Mouse (Mus musculus) liver (tissue): Measurements from ENCODE around the gene Tvp23a.
A peak's percentile ranks its signal among the peaks of the same experiment; 100 is the strongest.

Experiments
- DNase-seq: peaks from one replicate; pipeline ENCODE4 v3.0.0-alpha.2; 2020; ENCODE audit warnings: mixed read lengths

Gene Tvp23a

DNA sequence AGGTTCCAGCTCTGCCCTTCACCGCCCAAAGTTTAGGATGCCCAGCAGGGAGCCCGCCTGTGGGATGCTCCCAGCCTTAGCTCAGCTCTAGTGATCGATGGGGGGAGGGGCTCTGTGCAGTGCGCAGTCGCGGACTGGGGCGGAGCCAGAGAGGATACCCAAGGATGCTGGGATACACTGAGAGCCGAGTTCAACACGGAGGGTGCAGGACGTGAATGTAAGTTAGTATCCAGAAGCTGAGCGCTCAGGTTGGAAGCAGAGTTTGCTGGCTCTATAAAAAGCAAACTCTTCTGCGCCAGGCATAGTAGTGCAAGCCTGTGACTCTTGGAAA is at the start of gene Tvp23a:
Gene Tvp23a, minus strand, starts transcription at position 99 of the 331 bp plus-strand sequence.
- DNase-seq = peak; percentile 71

DNA sequence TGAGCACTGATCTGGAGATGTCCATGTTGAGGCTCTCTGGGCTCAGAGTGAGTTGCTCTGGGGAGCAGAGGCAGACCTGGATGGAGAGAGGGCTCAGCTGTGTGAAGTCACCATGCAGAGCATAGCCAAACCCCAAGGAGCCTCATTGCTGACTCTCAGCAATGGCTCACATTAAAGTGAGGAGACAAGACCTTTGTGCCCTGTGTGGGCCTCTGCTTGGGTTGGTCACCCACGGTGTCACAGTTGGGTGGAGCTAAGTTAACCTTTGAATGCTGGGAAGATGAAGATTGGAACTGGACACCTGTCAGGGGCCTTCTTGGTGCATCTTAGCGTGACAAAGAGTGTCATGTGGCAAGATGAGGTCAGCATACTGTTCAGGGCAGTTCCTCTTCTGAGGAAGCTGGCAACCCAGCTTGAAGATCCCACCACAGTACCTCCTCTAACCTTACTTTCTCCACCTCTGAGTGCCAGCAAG is 48.7 kb upstream of the Tvp23a start:
- DNase-seq = no peak

GRCm38 (mm10) chr16:10492587-10492986 is 45.4 kb upstream of the Tvp23a start:
- no peak for DNase-seq

DNA sequence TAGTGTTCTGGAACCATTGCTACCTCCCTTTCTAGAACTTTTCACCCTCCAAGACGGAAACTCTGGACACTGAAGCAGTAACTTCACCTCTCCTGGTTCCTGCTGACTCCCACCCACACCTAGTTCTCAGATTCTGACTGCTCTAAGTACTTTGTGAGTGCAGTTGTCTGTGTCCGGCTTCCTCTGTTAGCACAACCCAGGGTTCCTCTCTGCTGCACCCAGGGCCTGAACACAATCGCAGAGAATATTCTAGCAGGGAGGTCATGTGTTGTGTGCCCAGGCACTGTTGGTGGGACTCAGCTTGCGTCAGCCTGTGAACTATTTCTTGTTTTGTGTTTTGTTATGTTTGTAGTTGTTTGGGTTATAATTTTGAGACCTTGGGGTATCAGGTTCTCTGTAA is 44.6 kb upstream of the Tvp23a start:
- DNase-seq = no peak

GRCm38 (mm10) chr16:10490503-10491150 is 43.5 kb upstream of the Tvp23a start:
- DNase-seq = no peak

DNA sequence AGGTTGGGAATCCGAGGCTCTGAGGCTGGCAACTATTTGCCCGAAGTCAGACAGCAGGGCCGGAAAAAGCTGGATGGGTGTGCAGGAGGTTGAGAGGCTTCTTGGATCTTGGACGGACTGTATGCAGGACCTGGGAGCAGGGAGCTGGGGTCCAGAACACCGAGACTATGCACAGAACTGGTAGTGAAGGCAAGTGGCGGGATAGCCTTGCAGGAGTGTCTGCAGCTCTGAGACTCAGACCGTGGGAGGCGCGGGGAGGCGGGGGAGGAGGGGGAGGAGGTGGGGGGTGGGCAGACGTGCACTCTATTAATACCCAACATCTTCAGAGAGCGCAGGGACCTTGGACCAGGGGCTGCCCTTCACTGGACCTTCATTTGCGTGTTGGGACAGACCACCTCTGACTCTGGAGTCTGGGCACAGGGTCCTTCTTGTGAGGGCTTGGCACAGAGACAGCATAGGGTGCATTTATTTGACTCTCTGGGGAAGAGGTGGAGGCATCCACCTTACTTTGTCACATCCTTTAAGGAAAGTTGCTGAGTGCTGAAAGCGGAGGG is 42.8 kb upstream of the Tvp23a start:
- no peak for DNase-seq

DNA sequence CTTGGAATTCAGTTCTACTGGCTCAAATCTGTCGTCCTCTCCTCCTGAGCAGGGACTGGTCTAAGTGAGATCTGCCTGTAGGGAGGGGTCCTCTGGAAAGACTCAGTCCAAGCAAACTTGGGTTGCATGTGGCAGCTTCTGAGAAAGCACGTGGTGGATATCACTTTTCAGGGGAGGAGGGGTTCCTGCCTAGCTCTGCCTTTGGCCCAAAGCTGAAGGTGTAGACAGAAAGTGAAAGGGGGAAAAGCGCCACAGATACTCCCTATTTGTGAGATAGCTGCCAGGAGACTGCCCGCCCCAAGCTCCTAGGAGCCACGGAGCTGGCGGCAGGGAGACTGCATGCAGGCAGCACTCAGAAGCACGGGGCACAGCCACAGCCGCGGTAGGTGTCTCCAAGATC is 42.3 kb upstream of the Tvp23a start:
- DNase-seq = no peak

GRCm38 (mm10) chr16:10488769-10489481 is 41.8 kb upstream of the Tvp23a start:
- DNase-seq = no peak

DNA sequence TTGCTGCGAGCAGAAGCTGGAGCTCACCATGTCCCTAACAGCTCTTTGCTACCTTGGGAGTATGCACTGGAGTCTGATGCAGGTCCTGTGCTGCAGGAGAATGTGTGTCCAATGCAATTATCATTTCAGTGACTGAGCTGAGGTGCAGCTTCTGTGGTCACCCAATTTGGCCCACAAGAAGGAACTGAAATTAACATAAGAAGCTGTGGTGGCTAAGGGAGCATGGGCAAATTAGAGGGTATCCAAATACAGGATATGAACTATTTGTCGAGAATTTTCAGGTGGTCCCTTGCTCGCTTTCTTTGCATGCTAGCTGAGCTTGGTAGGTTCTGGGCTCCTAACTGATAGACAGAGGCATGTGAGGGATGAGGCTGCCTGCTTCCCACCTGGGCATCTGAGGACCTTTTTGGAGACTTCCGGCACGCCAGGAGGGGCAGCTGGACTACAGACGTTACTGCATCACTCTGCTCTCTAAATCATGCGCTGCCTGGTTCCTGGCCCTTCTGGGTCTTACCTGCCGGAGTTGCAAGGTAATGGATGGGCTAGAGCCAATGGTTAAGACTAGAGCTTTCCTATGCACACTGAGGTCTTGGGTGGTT is 40.8 kb upstream of the Tvp23a start:
- DNase-seq = no peak

- no peak for DNase-seq
Observed at GRCm38 (mm10) chr16:10486993-10487392, 39.8 kb upstream of the Tvp23a start.

DNA sequence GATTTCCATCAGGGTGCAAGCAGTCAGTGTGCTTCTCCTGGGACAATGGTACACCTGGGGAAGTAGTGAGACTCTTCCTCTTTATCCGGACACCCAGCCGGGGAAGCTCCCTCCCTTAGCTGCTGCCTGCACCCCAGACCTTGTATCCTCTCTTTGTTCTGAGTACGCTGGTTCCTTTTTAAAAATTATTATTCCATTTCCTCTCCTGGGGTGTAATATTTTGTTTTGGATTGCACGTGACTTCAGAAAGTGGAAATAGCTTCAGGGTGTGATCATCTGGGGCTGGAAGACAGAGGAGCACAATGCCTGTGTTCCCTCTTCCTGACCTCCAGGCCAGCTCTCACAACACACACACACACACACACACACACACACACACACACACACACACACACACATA is 35.2 kb upstream of the Tvp23a start:
- no peak for DNase-seq

DNA sequence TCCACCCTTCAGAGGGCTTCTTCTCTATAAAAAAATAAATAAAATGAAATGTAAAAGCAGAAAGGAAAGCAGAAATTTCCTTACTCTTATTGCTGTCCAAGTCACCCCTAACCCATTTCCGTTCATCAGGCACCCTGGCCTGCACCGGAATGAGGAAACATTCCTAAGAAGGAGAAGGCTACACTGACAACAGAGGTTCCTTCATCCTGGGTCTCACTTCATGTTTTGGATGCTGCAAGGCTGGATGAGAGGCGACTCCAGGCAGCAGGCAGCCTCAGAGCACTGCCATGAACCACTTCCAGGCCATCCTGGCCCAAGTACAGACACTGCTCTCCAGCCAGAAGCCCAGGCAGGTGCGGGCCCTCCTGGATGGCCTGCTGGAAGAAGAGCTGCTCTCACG is 32.7 kb upstream of the Tvp23a start, which contains the start of gene Ciita:
Gene Ciita, plus strand, starts transcription at position 203 of the 400 bp plus-strand sequence.
- DNase-seq = no peak

DNA sequence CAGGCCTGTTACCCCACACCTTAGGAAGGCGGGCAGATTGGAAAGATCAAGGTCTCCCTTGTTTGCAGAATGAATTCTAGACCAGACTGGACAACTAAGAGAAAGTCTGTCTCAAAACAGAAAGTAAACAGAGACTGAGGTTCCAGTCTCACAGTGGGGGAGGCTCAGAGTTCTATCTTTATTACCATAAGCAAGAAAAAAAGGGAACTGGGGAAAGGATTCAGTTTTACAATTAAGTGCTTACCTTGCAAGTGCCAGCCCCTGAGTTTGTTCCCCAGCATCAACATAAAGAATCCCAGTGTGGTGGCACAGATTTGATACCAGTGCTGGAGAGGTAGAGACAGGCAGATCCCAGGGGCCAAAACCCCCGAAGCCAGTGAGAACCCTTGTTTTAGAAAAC is 28.8 kb upstream of the Tvp23a start:
- DNase-seq = no peak

DNA sequence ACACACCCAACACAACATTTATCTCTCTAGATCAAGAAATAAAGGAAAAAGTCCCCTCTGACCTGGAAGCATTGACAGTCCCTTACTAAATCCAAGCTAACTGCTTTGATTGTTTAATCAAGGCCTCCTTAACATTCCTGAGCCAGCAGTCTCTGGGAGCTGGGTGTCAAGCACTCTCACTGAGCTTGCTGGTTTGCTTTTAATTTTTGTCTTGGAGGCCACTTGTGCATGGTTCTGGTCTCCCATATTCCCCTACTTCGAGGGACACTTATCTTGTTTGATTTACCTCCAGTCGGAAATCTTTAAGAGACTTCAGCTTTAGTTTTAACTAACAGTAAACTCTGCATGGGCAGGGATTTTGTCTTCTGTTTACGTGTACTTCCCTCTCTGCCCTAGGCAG is 27.8 kb upstream of the Tvp23a start:
- no peak for DNase-seq

- no peak for DNase-seq
Observed at GRCm38 (mm10) chr16:10471950-10472349, 24.8 kb upstream of the Tvp23a start.

DNA sequence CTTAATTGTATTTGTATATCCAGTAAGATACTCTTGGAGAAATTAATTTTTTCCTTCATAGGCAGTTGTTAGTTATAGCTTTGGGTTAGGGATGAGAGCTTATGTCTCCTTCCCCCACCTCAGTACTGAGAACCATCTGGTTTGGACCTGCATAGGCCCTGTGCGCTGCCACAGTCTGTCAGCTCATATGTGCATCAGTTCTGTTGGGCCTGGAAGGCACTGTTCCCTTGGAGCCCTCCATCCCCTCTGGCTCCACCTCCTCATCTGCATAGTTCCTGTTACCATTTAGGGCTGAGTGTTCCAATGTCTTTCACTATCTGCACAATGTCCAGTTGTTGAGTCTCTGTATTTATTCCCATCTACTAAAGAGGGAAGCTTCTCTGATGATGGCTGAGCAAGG is 21.0 kb upstream of the Tvp23a start:
- no peak for DNase-seq

- DNase-seq = no peak
Observed at GRCm38 (mm10) chr16:10467391-10468107, 20.4 kb upstream of the Tvp23a start.

DNA sequence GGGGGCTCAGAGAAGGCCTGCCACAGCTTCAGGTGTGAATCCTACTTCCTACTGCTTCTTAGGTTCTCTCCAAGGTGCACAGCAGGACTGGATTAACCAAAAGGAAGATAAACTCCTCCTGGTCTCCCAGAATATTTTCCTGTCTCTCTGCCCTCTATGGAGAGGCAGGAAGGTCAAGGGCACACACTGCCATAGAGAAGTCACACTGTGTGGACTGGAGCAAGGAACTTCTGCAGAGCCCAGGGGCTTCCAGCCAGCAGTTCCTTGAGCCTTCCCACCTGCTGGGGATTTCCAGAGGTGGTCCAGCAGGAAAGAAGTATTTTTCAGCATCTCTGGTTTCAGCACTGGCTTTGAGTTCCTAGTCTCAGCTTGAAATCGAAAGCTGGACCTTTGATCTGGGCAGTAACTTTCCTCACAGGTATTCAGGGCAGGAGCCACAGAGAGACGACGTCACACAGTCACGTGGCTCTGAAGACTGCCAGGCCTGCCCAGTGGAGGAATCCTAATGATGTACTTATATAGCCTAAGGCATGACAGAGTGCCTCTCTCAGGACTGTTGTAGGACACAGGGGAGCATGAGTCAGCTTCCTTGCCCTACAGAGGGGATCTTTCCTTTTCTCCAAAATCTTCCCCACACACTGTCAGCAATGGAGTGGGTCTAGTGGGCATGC is 18.0 kb upstream of the Tvp23a start:
- no peak for DNase-seq

- no peak for DNase-seq
Observed at GRCm38 (mm10) chr16:10461178-10461577, 14.0 kb upstream of the Tvp23a start.

DNA sequence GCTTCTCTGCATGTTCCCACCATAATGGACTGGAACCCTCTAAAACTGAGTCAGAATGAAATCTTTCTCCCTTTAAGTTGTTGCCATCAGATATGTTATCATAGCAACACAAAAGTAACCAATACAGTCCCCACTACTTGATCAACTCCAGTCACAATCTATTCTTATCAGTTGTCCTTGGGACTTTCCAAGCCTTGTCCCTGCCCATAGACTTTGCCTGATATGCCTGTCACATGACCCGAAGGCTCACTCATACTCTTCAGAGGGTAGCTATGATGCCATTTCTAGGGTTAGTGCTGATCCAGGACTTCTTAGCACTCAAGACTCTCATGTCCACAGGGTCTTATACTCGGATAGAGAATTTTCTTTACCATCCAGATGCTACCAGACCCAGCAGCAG is 13.0 kb upstream of the Tvp23a start:
- DNase-seq = no peak

- no peak for DNase-seq
Observed at GRCm38 (mm10) chr16:10454583-10454974, 7.4 kb upstream of the Tvp23a start.

DNA sequence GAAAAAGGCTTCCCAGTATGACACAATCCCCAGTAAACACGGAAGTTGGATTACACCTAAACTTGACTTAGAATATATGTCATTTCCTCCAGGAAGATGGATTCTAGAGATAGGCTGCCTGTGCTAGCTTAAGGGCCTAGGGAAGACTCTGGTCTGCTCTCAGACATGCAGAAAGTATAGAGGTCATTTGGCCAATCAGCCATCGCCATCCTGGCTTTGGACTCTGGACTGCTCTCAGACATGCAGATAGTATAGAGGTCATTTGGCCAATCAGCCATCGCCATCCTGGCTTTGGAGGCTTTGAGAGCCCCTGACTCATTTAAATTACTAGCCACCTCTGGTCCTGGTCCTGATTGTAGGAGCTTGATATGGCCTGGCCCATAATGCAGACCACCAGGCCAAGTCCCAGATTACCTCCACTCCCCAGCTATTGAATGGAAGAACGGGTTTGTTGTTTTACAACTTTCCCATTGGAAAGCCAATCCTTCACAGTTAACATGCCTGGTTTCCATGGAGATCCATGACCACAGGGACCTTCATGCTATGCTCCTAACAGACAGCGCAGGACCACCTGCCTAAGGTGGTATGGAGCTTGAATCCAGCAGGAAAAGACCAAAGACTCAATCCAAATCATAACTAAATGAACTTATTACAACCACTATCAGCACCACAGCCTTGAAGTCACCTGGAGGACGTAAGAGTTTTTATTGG is 6.9 kb upstream of the Tvp23a start:
- no peak for DNase-seq
